Mouse (Mus musculus): ENCODE measurements around the gene Orc1. TPM values are rescaled to one million over a fixed set of nuclear protein-coding genes. Genes with fewer than 3 reads are reported as not detected.

The Orc1 gene
- polyA plus RNA-seq, 1 experiment from 2014 or later: 21.5 TPM

GRCm38 (mm10) chr4:108664407-108664806, 85.2 kb downstream of the Orc1 start:
- no peak for DNase-seq (ENCODE audit: low spot score)
- WGBS: 86% methylated on average over 2 of the region's 2 CpGs

More at GRCm38 (mm10) chr4:108664407-108664806, 85.2 kb downstream of the Orc1 start:
- no peak overlapping the region for H3K4me3 ChIP-seq (ENCODE audit: low read depth, low read length)
- no peak for ATAC-seq (ENCODE audit: insufficient number of reproducible peaks, low FRiP score, low TSS enrichment, low read depth)
- H3K9me3 ChIP-seq (ENCODE audit: control insufficient read depth, low read length): no peaks in the 10 kb centered on the region
- no peaks in the 10 kb centered on the region for H3K4me1 ChIP-seq (ENCODE audit: control insufficient read depth, insufficient read depth, low read length)
- no peaks in the 10 kb centered on the region for H3K27me3 ChIP-seq (ENCODE audit: control insufficient read depth, insufficient read depth, low read length)
- peaks cover 4% of the 10 kb centered on the region for H3K36me3 ChIP-seq (ENCODE audit: control insufficient read depth, insufficient read depth, low read length)
- H3K9ac ChIP-seq (ENCODE audit: low read length): no peak overlapping the region
- H3K4me2 ChIP-seq (ENCODE audit: low read depth, severe bottlenecking): no peak overlapping the region
- no peak overlapping the region for H3K27ac ChIP-seq (replicated peaks; ENCODE audit: low read depth, low read length)

Other genes with a start within 250 kb of the Orc1 start
- 6.8 and 8.6 TPM in 2 replicates for gene Shisal2a, start 196.1 kb upstream of the Orc1 start, polyA plus RNA-seq (2014; fragmentation: Nextera tagmentation; extraction: Ambion mirVana)
- gene Gpx7, start 172.5 kb upstream of the Orc1 start, polyA plus RNA-seq (2014; fragmentation: Nextera tagmentation; extraction: Ambion mirVana): 51.7 and 53.6 TPM in 2 replicates
- 124 and 125 TPM in 2 replicates for gene Tut4, start 120.0 kb upstream of the Orc1 start, polyA plus RNA-seq (2014; fragmentation: Nextera tagmentation; extraction: Ambion mirVana)
- 129 and 136 TPM in 2 replicates for gene Prpf38a, start 87 bp upstream of the Orc1 start, polyA plus RNA-seq (2014; fragmentation: Nextera tagmentation; extraction: Ambion mirVana)
- 27.6 and 27.7 TPM in 2 replicates for gene Cc2d1b, start 40.5 kb downstream of the Orc1 start, polyA plus RNA-seq (2014; fragmentation: Nextera tagmentation; extraction: Ambion mirVana)
- gene 3110021N24Rik, start 140.2 kb downstream of the Orc1 start, polyA plus RNA-seq (2014; fragmentation: Nextera tagmentation; extraction: Ambion mirVana): 1.2 and 1.8 TPM in 2 replicates
- gene Zfyve9, start 201.4 kb downstream of the Orc1 start, polyA plus RNA-seq (2014; fragmentation: Nextera tagmentation; extraction: Ambion mirVana): 4.7 and 4.8 TPM in 2 replicates